ENCODE assay signal across 15 mouse cellular contexts in the genomic region with DNA sequence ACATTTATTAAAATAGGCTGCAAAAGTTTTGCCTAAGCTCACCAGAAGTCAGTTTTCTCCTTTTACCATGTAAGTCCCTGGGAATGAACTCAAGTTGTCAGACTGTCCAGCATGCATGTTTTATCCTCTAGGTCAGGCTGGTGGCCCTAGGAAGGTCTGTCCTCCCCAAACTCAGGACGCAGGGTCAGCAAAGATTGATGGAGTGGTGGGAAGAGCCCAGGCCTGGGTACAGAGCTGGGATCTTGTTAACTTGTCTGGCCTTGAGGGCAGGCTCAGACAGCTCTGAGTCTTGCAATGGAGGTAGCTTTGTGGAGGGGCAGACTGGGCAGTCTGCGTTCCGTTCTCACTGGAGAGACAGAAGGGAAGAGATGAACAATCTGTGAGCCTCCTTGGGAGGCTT. TPM values are rescaled to one million over a fixed set of nuclear protein-coding genes. Genes with fewer than 3 reads are reported as not detected.
"Had no signal": no experiment of that assay in that cellular context is flagged by ENCODE, and none has a peak within 500 bp of the region (broad histone marks: within the 10 kb centered on the region; RNA-seq: fewer than 3 reads in every experiment).

No protein-coding gene starts in this region.

- H3K9me3 ChIP-seq: neural tube, embryonic 15.5 days; stomach, embryonic 15.5 days had no signal

- H3K27ac ChIP-seq: neural tube, embryonic 15.5 days; stomach, embryonic 15.5 days; stomach, postnatal 0 days had no signal

- H3K36me3 ChIP-seq: neural tube, embryonic 15.5 days; stomach, embryonic 15.5 days had no signal

- DNase-seq: retina, postnatal 1 day; right cerebral cortex, postnatal 14 days; right cerebral cortex, postnatal 25 days; right cerebral cortex, postnatal 4 days; spleen, adult 18-20 months; thymus, adult 18-20 months; thymus, adult 2 months; thymus, postnatal 14 days; thymus, postnatal 25 days; thymus, postnatal 36 days; thymus, postnatal 4 days had no signal

- H3K27me3 ChIP-seq: neural tube, embryonic 15.5 days; stomach, embryonic 15.5 days had no signal

- H3K4me3 ChIP-seq: neural tube, embryonic 15.5 days; stomach, embryonic 15.5 days had no signal

RNA-seq across cellular contexts. Expression of a gene that starts 25.0 kb away (rescaled TPM):
- total RNA-seq: neutrophil, adult 5-6 weeks had no signal
